Mouse (Mus musculus): ENCODE results near the gene Nrf1.

DNA sequence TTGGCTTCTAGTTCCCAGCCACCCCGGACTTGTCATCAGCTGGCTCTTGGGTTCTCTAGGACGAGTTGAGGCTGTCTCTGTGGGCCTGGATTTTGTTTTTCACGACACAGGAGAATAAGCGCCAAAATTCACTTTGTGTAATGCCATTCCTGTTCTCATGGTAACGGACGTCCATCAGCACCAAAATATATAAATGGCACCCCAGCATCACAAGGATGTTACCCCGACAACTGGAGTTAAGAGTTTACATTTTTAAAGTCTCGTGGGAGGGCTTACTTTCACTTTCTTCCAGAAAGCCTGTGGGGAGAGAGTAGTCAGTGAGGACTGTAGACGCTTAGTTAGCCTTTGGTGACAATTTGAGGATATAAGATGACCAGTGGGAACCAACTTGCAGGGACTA lies 45.2 kb upstream of the Nrf1 start:
- TF ChIP-seq CTCF (IDR thresholded peaks at IDR 0.05; ENCODE audit: low read depth, low read length): no peak
- TF ChIP-seq POLR2A (IDR thresholded peaks at IDR 0.05; ENCODE audit: extremely low read depth, insufficient read depth, low read length): no peak
